Mouse (Mus musculus) intestine, embryonic 16.5 days (tissue): ENCODE measurements around the gene Pusl1. TPM values are rescaled to one million over a fixed set of nuclear protein-coding genes. Genes with fewer than 3 reads are reported as not detected.

Source experiments
- ATAC-seq: fragments of 200-750 bp; cut with Nextera tagmentation; 2 replicates; pipeline ENCODE4 v1.8.0; 2017; ENCODE audit warnings: moderate TSS enrichment, moderate library complexity
- H3K27ac ChIP-seq: fragments of 300-500 bp; sonication (generic); 2 replicates; pipeline ENCODE4 v1.5.1; 2014; ENCODE audit warnings: mild to moderate bottlenecking, low read length
- H3K27me3 ChIP-seq: fragments of 300-500 bp; sonication (generic); replicated peaks from 2 replicates; pipeline ENCODE4 v1.6.1; 2014; ENCODE audit warnings: low read length, control low read depth, mixed read lengths; ENCODE audit not compliant: control insufficient read depth, insufficient read depth
- H3K36me3 ChIP-seq: fragments of 300-500 bp; sonication (generic); 2 replicates; pipeline ENCODE4 v1.6.1; 2014; ENCODE audit warnings: low read length, control low read depth; ENCODE audit not compliant: control insufficient read depth, insufficient read depth
- H3K4me1 ChIP-seq: fragments of 300-500 bp; sonication (generic); 2 replicates; pipeline ENCODE4 v1.6.1; 2014; ENCODE audit warnings: low read length, control low read depth, mixed read lengths; ENCODE audit not compliant: control insufficient read depth, insufficient read depth
- H3K4me2 ChIP-seq: fragments of 300-500 bp; sonication (generic); 2 replicates; pipeline ENCODE4 v1.6.1; 2014; ENCODE audit warnings: low read depth, low read length, control low read depth
- H3K4me3 ChIP-seq: fragments of 300-500 bp; sonication (generic); 2 replicates; pipeline ENCODE4 v1.5.1; 2014; ENCODE audit warnings: mild to moderate bottlenecking, low read length
- H3K9ac ChIP-seq: fragments of 300-500 bp; sonication (generic); 2 replicates; pipeline ENCODE4 v1.6.1; 2014; ENCODE audit warnings: low read depth, low read length
- H3K9me3 ChIP-seq: fragments of 300-500 bp; sonication (generic); 2 replicates; pipeline ENCODE4 v1.6.1; 2016; ENCODE audit warnings: low read length, control low read depth; ENCODE audit not compliant: control insufficient read depth
- WGBS: fragments of 180-500 bp; shearing (Covaris S2); extraction: QIAGEN DNeasy Blood & Tissue Kit; methylation state at CpG from one replicate; pipeline ENCODE4 v1.1.7; 2014; 5-methylcytosine and 5-hydroxymethylcytosine counted together
- polyA plus RNA-seq: library from polyadenylated mRNA; unstranded; fragments of >200 nt; fragmentation: Nextera tagmentation; extraction: Ambion mirVana; gene quantifications from 2 replicates; pipeline ENCODE4 v1.2.1, GENCODE M21; 2015

Pusl1 gene
- polyA plus RNA-seq = 49.4 and 58.6 TPM in 2 replicates

- under 1% methylated on average over 52 of the region's 52 CpGs for WGBS
- Histone ChIP-seq H3K27me3 (no peaks in the 10 kb centered on the region), H3K9ac (peak within 1 kb of the TSS; percentile 96), H3K4me1 (peaks cover 33% of the 10 kb centered on the region), H3K4me2 (peak within 1 kb of the TSS; percentile 96), H3K9me3 (no peaks in the 10 kb centered on the region), H3K4me3 (peak within 1 kb of the TSS; percentile 95), H3K36me3 (peaks cover 12% of the 10 kb centered on the region), H3K27ac (peak within 1 kb of the TSS; percentile 99)
- peak; percentile 90 for ATAC-seq
Measured at GRCm38 (mm10) chr4:155891551-155892001, at the start of gene Pusl1, which contains the start of gene Acap3. Gene Pusl1 (minus strand): TSS chr4:155891781. Gene Acap3 (plus strand): TSS chr4:155891822.

- Histone ChIP-seq H3K27me3 (no peaks in the 10 kb centered on the region), H3K36me3 (no peaks in the 10 kb centered on the region), H3K4me2 (no peak overlapping the region), H3K4me3 (no peak overlapping the region), H3K9me3 (no peaks in the 10 kb centered on the region), H3K4me1 (no peaks in the 10 kb centered on the region), H3K9ac (no peak overlapping the region), H3K27ac (no peak overlapping the region)
- WGBS = 74% methylated on average over 1 of the region's 1 CpGs
- no peak for ATAC-seq
Measured at GRCm38 (mm10) chr4:155932031-155932430, 40.5 kb upstream of the Pusl1 start.

- ATAC-seq = no peak
- Histone ChIP-seq H3K4me1 (no peaks in the 10 kb centered on the region), H3K27ac (no peak overlapping the region), H3K36me3 (no peaks in the 10 kb centered on the region), H3K4me3 (no peak overlapping the region), H3K9me3 (no peaks in the 10 kb centered on the region), H3K4me2 (no peak overlapping the region), H3K9ac (no peak overlapping the region), H3K27me3 (no peaks in the 10 kb centered on the region)
- WGBS = 90% methylated on average over 4 of the region's 4 CpGs
Measured at GRCm38 (mm10) chr4:155908751-155909150, 17.2 kb upstream of the Pusl1 start.

GRCm38 (mm10) chr4:155908281-155908680, 16.7 kb upstream of the Pusl1 start:
- no peaks in the 10 kb centered on the region for H3K4me1 ChIP-seq
- H3K36me3 ChIP-seq = no peaks in the 10 kb centered on the region
- no peaks in the 10 kb centered on the region for H3K9me3 ChIP-seq
- WGBS = 78% methylated on average over 7 of the region's 7 CpGs
- H3K4me2 ChIP-seq = no peak overlapping the region
- no peak for ATAC-seq
- H3K27me3 ChIP-seq = no peaks in the 10 kb centered on the region
- H3K9ac ChIP-seq = no peak overlapping the region
- no peak overlapping the region for H3K27ac ChIP-seq
- no peak overlapping the region for H3K4me3 ChIP-seq

GRCm38 (mm10) chr4:155907003-155907402, 15.4 kb upstream of the Pusl1 start:
- 74% methylated on average over 11 of the region's 11 CpGs for WGBS
- H3K9ac ChIP-seq = no peak overlapping the region
- ATAC-seq = no peak

GRCm38 (mm10) chr4:155906125-155906524, 14.5 kb upstream of the Pusl1 start:
- no peaks in the 10 kb centered on the region for H3K4me1 ChIP-seq
- no peak overlapping the region for H3K4me2 ChIP-seq
- peaks cover 3% of the 10 kb centered on the region; the same call in 1 of the 2 replicates for H3K36me3 ChIP-seq
- H3K9ac ChIP-seq = no peak overlapping the region
- no peaks in the 10 kb centered on the region for H3K9me3 ChIP-seq
- H3K27ac ChIP-seq = no peak overlapping the region
- no peak overlapping the region for H3K4me3 ChIP-seq
- WGBS = 83% methylated on average over 9 of the region's 9 CpGs
- no peaks in the 10 kb centered on the region for H3K27me3 ChIP-seq
- ATAC-seq = no peak

More at GRCm38 (mm10) chr4:155907003-155907402, 15.4 kb upstream of the Pusl1 start:
- H3K27me3 ChIP-seq = no peaks in the 10 kb centered on the region
- no peak overlapping the region for H3K4me2 ChIP-seq
- no peak overlapping the region for H3K4me3 ChIP-seq
- no peaks in the 10 kb centered on the region for H3K4me1 ChIP-seq
- no peaks in the 10 kb centered on the region for H3K9me3 ChIP-seq
- H3K36me3 ChIP-seq = peaks cover 3% of the 10 kb centered on the region; the same call in 1 of the 2 replicates
- H3K27ac ChIP-seq = no peak overlapping the region

- H3K4me2 ChIP-seq = no peak overlapping the region
- no peak overlapping the region for H3K4me3 ChIP-seq
- 88% methylated on average over 13 of the region's 13 CpGs for WGBS
- H3K27me3 ChIP-seq = no peaks in the 10 kb centered on the region
- no peak for ATAC-seq
- H3K9me3 ChIP-seq = no peaks in the 10 kb centered on the region
- H3K27ac ChIP-seq = no peak overlapping the region
- H3K36me3 ChIP-seq = peaks cover 3% of the 10 kb centered on the region; the same call in 1 of the 2 replicates
- H3K4me1 ChIP-seq = no peaks in the 10 kb centered on the region
- no peak overlapping the region for H3K9ac ChIP-seq
Measured at GRCm38 (mm10) chr4:155905634-155906033, 14.1 kb upstream of the Pusl1 start.

- no peak for ATAC-seq
- H3K36me3 ChIP-seq = peaks cover 5% of the 10 kb centered on the region; the same call in 1 of the 2 replicates
- H3K4me3 ChIP-seq = no peak overlapping the region
- no peaks in the 10 kb centered on the region for H3K9me3 ChIP-seq
- no peak overlapping the region for H3K4me2 ChIP-seq
- H3K9ac ChIP-seq = no peak overlapping the region
- no peaks in the 10 kb centered on the region for H3K4me1 ChIP-seq
- H3K27ac ChIP-seq = no peak overlapping the region
- WGBS = 95% methylated on average over 13 of the region's 13 CpGs
- no peaks in the 10 kb centered on the region for H3K27me3 ChIP-seq
Measured at GRCm38 (mm10) chr4:155904318-155905102, 12.9 kb upstream of the Pusl1 start.

GRCm38 (mm10) chr4:155903246-155903645, 11.7 kb upstream of the Pusl1 start:
- no peaks in the 10 kb centered on the region for H3K9me3 ChIP-seq
- 95% methylated on average over 13 of the region's 13 CpGs for WGBS
- no peak overlapping the region for H3K9ac ChIP-seq
- no peak overlapping the region for H3K4me3 ChIP-seq
- H3K4me1 ChIP-seq = no peaks in the 10 kb centered on the region
- no peaks in the 10 kb centered on the region for H3K27me3 ChIP-seq
- H3K27ac ChIP-seq = no peak overlapping the region
- ATAC-seq = no peak
- peaks cover 12% of the 10 kb centered on the region for H3K36me3 ChIP-seq
- no peak overlapping the region for H3K4me2 ChIP-seq
